Mouse (Mus musculus): Measurements from ENCODE around the gene Rspo1. TPM values are rescaled to one million over a fixed set of nuclear protein-coding genes. Genes with fewer than 3 reads are reported as not detected.

Rspo1 gene
- polyA plus RNA-seq (2015; fragmentation: Illumina TruSeq; extraction: RNeasy Lipid Tissue Mini Kit (QIAGEN cat#74804); ENCODE audit: insufficient read depth, low read depth, low replicate concordance), result 15.5 TPM

DNA sequence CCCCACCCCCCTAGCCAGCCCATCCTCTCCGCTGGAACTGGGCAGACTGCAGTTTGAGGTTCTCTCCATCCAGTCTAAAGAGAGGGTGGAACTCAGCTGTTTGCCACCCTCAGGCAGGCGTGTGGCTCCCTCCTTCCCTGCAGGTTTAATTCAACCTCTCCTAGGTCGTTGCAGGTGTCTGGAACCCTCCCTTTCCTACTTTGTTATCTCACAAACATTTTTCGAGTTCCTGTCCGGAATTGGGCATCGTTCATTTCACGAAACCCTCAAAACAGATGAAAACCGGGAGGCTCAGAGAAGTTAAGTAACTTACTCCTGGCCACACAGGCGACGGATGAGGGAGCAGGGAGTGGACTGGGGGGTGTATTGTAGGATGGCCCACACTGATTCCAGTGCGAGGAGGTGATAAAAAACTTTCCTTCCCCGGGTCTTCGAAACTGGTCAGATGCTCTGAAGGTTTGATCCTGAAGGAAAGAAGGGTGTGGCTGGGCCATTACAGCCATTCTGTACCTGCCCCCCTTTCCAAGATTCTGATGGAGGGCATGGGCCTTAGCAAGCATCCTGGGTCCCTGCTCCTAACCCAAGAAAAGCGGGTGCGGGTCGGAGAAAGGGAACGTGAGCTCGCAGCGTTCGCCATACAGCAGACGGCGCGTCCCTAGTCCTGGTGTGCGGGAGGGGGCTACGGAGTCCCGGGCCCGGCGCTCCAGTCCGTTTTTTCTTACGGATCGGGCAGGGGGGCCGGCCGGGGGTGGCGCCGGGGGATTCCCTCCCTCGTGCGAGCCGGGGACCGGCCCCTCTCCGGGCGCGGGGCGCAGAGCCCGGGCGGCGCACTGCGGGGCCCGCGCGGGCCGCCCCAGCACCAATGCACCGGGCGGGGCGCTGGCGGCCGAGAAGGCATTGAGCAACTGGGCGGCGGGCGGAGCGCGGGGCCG lies at the start of gene Rspo1:
TSS of gene Rspo1 (plus strand) at position 760 of the 932 bp plus-strand sequence.

GRCm38 (mm10) chr4:124936613-124937471 lies 49.4 kb upstream of the Rspo1 start, which contains the start of gene 9930104L06Rik:
Gene 9930104L06Rik (plus strand): TSS chr4:124937048.

DNA sequence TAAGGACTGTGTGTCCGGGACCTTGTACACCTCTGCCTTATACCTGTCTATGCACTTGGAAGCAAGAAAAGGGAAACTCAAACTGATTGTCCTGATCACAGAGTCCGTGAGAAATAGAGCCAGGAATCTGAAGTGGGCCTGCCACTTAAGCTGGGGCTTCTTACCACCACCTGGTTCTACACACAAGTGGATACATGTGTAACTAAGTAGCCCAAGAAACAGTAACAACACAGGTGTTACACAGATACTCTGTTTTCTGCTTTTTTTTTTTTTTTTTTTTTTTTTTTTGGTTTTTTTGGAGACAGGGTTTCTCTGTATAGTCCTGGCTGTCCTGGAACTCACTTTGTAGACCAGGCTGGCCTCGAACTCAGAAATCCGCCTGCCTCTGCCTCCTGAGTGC lies 47.0 kb upstream of the Rspo1 start, which contains the start of gene Cdca8:
TSS of gene Cdca8 (minus strand) at position 101 of the 400 bp plus-strand sequence.

GRCm38 (mm10) chr4:125015806-125016635 lies 29.8 kb downstream of the Rspo1 start, which contains the start of gene Gnl2:
Gene Gnl2 (plus strand): TSS chr4:125016585.

Other genes starting within 250 kb of the Rspo1 start
- 16.0 TPM for gene Inpp5b, start 244.6 kb upstream of the Rspo1 start, polyA plus RNA-seq (2015; fragmentation: Illumina TruSeq; extraction: RNeasy Lipid Tissue Mini Kit (QIAGEN cat#74804); ENCODE audit: insufficient read depth, low read depth, low replicate concordance)
- 3.5 TPM for gene Mtf1, start 184.3 kb upstream of the Rspo1 start, polyA plus RNA-seq (2015; fragmentation: Illumina TruSeq; extraction: RNeasy Lipid Tissue Mini Kit (QIAGEN cat#74804); ENCODE audit: insufficient read depth, low read depth, low replicate concordance)
- gene Yrdc, start 135.8 kb upstream of the Rspo1 start, polyA plus RNA-seq (2015; fragmentation: Illumina TruSeq; extraction: RNeasy Lipid Tissue Mini Kit (QIAGEN cat#74804); ENCODE audit: insufficient read depth, low read depth, low replicate concordance), result 19.0 TPM
- 17.3 TPM for gene 1110065P20Rik, start 135.2 kb upstream of the Rspo1 start, polyA plus RNA-seq (2015; fragmentation: Illumina TruSeq; extraction: RNeasy Lipid Tissue Mini Kit (QIAGEN cat#74804); ENCODE audit: insufficient read depth, low read depth, low replicate concordance)
- gene Maneal, start 124.3 kb upstream of the Rspo1 start, polyA plus RNA-seq (2015; fragmentation: Illumina TruSeq; extraction: RNeasy Lipid Tissue Mini Kit (QIAGEN cat#74804); ENCODE audit: insufficient read depth, low read depth, low replicate concordance), result 0.30 TPM
- gene Epha10, start 105.5 kb upstream of the Rspo1 start, polyA plus RNA-seq (2015; fragmentation: Illumina TruSeq; extraction: RNeasy Lipid Tissue Mini Kit (QIAGEN cat#74804); ENCODE audit: insufficient read depth, low read depth, low replicate concordance), result not detected
- 4.1 TPM for gene 9930104L06Rik, start 49.4 kb upstream of the Rspo1 start, polyA plus RNA-seq (2015; fragmentation: Illumina TruSeq; extraction: RNeasy Lipid Tissue Mini Kit (QIAGEN cat#74804); ENCODE audit: insufficient read depth, low read depth, low replicate concordance)
- gene Cdca8, start 47.1 kb upstream of the Rspo1 start, polyA plus RNA-seq (2015; fragmentation: Illumina TruSeq; extraction: RNeasy Lipid Tissue Mini Kit (QIAGEN cat#74804); ENCODE audit: insufficient read depth, low read depth, low replicate concordance), result not detected
- 20.4 TPM for gene Gnl2, start 30.2 kb downstream of the Rspo1 start, polyA plus RNA-seq (2015; fragmentation: Illumina TruSeq; extraction: RNeasy Lipid Tissue Mini Kit (QIAGEN cat#74804); ENCODE audit: insufficient read depth, low read depth, low replicate concordance)
- not detected for gene Dnali1, start 79.3 kb downstream of the Rspo1 start, polyA plus RNA-seq (2015; fragmentation: Illumina TruSeq; extraction: RNeasy Lipid Tissue Mini Kit (QIAGEN cat#74804); ENCODE audit: insufficient read depth, low read depth, low replicate concordance)
- gene Snip1, start 80.2 kb downstream of the Rspo1 start, polyA plus RNA-seq (2015; fragmentation: Illumina TruSeq; extraction: RNeasy Lipid Tissue Mini Kit (QIAGEN cat#74804); ENCODE audit: insufficient read depth, low read depth, low replicate concordance), result 3.8 TPM
- gene Meaf6, start 98.7 kb downstream of the Rspo1 start, polyA plus RNA-seq (2015; fragmentation: Illumina TruSeq; extraction: RNeasy Lipid Tissue Mini Kit (QIAGEN cat#74804); ENCODE audit: insufficient read depth, low read depth, low replicate concordance), result 5.4 TPM
- gene Zc3h12a, start 141.4 kb downstream of the Rspo1 start, polyA plus RNA-seq (2015; fragmentation: Illumina TruSeq; extraction: RNeasy Lipid Tissue Mini Kit (QIAGEN cat#74804); ENCODE audit: insufficient read depth, low read depth, low replicate concordance), result 2.2 TPM